Mouse (Mus musculus) cerebral cortex, adult 2 months (tissue): ENCODE data around the gene Myl3.

Experiments used
- WGBS: fragments of 180-500 bp; shearing (Covaris S2); methylation state at CpG from one replicate; pipeline ENCODE4 v1.1.7; 2018; 5-methylcytosine and 5-hydroxymethylcytosine counted together

Myl3 gene

DNA sequence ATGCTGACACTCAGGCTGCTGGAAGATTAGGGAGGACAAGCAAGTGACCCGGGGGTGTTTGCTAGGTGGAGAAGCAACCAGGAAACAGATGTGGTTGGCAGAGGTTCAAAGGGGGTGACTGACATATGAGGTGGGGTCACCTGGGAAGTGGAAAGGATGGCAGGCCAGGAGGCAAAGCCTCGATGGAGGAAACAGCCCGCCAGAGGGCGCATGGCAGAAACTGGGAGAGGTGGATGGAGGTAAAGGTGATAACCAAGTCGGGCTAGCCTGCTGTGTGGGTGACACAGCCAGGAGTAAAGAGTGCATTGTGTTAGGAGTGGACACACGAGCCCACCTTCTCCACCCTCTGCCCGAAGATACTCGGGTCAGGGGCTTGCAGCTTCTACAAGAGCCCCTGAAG is 11.8 kb upstream of the Myl3 start:
- 24% methylated on average over 8 of the region's 8 CpGs for WGBS

DNA sequence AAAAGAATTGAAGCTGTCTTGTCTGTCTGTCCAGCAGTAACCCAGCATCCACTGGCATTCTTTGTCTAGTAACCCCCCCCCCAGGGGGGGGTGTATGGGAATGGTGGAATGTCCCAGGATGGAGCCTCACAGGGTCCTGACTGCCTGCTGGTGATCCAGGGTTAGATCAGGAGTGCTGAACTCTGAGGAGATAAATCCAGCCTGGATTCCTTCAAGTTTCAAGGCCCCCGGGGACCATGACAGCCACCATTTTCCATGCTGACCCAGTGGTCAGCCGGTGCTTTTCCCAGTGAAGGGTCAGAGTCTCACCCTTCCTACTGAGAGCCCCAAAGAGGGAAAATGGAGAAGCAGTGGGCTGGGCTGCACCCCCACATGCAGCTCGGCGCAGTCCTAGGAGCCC is 9.8 kb upstream of the Myl3 start:
- 65% methylated on average over 4 of the region's 4 CpGs for WGBS

DNA sequence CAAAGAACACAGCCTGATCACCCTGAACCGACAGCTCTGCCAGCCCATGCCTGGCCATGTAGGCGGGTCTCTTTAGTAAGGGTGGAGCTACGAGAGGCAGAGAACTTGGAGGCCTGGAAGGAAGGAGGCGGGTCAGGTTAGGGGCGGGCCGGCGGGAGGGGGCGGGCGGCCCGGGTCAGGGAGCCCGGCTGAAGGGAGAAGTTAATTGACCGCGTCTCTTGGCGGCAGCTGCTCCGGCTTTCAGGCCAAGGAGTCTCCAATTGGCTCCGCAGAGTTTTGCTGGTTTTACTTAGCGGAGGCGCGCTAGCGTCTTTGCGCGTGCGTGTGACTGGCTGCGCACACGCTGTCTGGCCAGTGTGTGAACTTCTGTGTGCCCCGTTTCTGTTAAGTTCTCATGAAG is 9.0 kb upstream of the Myl3 start:
- under 1% methylated on average over 26 of the region's 26 CpGs for WGBS

DNA sequence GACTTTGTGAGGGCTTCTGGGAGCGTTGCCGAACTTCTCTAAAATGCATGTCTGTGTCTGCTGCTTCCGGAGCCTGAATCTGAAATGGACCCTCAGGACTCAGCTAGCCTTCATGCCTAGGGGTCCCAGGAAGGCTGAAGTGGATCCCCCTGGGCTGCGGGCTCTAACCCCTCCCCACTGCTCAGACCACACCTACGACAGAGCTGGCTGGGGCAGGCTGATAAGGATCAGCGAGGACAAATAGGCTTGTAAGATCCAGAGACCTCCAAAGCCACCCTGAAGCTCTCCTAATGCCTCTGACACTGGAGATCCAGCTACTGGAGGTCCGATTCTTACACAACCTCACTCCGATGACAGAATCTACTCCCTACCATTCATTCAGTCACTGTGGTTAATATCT is 8.6 kb upstream of the Myl3 start:
- WGBS, result 19% methylated on average over 8 of the region's 8 CpGs

DNA sequence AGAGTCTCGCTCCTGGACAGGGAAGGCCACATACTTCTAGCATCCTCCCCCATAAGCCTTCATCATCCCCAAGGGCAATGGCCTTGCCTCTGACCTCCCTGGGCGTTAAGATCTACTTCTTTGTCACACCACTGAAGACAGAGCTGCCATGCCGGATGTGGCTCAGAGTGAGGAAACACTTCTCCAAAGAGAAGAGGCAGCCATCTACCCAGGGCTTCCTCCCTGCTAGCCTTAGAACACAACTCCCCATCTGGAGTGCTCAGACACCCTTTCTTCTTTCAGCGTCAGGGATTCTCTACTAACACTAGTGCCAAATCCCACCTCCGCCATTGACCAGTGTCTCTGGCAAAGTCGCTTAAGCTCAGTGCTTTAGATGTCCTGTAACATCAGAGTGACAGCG is 7.5 kb upstream of the Myl3 start:
- WGBS, result 82% methylated on average over 7 of the region's 7 CpGs

DNA sequence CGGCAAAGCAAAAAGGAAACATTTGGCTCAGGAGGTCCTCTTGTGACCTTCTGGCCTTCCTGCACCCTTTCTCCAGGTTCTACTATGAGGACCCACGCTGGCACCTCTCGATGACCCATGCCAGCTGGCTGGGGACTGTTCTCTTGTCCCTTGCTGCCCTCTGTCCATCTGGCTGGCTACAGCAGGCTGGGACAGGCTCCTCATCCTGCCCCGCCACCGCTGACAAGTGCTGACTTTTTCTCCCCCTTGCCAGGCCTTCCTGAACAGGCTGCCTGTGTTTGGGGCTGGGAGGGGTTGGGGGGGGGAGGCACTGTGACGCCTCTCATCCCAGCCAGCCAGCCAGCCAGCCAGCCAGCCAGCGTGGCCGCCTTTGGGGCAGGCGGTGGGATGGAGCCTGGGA is 5.3 kb upstream of the Myl3 start:
- 62% methylated on average over 9 of the region's 9 CpGs for WGBS

DNA sequence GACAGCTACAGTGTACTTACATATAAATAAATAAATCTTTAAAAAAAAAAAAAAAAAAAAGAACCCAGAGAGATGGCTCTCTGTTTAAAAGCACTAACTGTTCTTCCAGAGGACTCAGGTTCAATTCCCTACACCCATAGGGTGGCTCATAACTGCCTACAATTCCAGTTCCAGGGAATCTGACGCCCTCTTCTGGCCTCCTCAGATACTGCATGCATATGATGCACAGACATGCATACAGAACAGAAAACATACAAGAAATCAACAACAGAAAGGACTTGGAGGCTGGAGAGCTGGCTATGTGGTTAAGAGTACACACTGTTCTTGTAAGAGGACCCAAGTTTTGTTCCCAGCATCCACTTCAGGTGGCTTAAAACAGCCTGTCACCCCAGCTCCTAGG is 3.6 kb upstream of the Myl3 start:
- WGBS, result 19% methylated on average over 1 of the region's 1 CpGs

DNA sequence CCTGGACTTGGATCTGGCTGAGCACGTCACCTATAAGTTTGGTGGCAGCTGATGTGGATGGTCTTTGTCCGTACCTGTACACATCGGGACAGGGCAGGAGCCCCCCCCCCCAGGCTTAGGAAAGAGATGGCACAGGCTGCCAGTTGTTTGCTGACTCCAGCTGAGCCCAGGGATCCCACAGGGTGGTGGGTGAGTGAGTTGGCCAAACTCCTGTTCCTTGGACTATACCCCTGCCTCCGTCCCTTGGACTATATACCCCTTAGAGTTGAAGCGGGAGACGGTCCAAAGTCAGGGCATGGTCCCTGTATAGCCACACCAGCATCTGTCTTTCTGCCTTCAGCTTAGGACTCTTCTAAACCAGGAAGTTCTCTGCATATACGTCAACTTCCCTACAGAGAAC is 1.7 kb upstream of the Myl3 start:
- WGBS, result 91% methylated on average over 7 of the region's 7 CpGs

DNA sequence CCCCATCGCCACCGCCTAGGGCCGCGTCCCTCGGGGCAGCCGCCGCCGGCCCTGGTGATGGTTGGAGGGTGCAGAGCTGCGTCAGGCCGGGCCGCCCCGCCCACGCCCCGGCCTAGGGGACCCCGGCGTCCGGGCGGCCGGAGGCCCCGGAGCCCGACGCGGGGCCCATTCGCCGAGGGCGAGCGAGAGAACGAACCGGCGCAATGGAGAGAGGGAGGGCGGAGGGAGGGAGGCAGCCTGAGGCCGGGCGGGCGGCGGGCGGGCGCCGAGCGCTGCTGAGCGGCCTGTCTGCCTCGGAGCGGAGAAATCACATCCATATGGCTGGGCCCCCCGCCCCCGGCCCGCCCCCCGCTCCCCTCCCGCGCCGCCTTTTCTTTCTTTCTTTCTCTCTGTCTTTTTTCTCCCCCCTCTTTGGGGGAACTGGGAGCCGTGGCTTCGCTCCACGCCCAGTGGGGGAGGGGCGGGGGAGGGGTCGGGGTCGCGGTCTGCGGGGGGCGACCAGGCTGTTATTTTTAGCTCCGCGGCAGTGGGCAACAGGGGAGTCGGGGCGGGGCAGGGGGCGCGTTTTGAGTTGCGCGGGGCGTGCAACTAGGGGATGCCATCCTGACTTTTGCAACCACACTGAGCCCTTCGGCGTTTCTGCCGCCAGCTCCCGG is 762 bp downstream of the Myl3 start:
- 1% methylated on average over 52 of the region's 71 CpGs for WGBS

DNA sequence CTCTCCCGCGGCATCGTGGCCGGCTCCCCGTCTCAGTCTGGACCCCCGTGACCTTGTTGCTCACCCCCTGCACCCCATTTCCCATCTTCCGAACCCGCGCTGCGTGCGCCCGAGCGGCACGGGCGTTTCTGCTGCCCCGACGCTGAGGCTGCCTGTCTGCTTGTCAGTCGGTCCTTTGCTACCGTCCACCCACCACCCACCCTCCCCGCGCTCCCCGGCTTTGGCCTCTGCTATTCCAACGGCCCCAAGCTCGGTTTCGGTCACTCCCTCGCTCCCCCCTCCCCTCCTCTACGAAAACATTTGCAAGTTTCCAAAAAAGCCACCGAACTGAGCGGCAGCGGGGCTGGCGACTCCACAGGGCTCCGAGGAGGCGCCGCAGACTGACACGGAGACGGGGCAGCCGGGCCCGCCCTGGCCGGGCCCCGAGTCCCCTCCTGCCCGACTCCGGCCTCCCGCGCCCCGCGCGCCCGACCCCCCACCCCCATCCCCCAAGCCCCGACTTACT is 1.3 kb downstream of the Myl3 start:
- 1% methylated on average over 47 of the region's 49 CpGs for WGBS

DNA sequence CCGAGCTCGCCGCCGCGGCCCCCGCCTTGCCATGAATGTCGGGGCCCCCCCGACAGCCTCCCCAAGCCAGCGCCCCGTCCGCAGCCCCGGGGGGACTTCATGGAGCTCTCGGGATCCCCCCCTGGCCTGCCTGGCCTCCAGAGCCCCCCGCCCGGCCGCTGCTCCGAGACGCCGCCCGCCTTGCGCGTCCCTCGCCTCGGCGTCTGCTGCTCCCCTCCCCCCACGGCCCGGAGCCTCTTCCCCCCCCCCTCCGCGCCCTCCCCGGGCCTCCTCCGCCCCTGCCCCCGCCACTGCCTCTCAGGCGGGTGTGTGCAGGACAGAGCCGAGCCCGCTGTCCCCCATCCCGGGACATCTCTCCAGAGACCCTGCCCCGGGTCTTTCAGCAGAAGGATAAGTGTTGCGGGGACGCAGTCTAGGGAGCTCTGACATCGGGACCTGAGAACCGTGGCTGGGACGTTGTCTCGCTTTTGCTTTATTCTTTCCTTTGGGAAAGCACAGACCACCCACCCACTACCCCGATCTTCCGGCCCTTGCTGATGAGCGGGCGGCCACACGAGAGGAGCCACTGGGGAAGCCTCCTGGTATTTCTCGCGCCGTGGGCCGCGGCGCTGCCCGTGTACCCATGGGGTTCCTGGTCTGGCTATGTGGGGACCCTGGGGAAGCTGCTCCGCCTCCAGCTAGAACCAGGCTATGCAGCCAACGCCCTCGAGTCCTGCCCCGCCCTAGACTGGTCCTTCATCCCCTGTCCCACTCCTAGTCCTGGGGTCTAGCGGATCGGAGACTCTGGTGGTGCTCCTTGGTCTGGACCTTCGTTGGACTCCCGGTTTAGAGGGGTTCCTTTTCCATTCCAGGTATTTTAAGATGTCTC is 2.0 kb downstream of the Myl3 start:
- 16% methylated on average over 58 of the region's 63 CpGs for WGBS

DNA sequence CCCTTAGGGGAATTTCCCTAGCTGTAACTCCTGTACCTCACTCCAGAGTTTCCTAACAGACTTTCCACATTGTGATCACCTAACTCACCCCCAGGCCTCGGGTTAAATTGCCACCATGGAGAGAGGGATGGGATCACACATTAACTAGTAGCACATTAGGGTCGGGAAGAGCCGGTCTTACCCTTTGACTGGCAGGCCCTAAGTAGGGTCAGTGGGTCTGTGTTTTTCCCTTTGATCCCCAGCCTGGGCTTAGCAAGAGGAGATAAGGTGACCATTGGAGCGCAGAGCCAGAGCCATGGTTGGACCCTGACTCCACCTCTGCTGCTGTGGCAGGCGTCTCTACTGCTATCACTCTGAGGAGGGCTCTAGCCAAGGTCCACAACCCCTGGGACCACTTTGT is 4.1 kb downstream of the Myl3 start:
- WGBS, result 78% methylated on average over 5 of the region's 5 CpGs

DNA sequence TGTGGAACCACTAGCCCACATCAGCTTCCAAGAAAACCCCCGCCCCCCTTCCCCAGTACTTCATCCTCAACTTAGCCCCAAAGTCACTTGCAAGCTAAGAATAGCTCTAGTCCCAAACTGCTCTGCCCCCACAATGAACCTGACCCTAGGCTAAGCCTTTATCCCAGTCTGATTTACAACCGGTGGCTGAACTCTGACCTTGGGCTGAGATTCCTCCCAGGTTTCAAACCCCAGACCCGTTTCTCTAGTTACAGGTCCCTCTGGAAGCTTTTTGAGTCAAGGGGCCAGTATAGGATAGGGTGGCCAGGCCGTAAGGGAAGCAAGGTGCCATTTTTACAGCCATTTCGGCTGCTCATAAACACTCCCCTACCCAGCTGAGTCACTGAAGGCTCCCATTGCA is 4.6 kb downstream of the Myl3 start:
- WGBS, result 83% methylated on average over 5 of the region's 5 CpGs

DNA sequence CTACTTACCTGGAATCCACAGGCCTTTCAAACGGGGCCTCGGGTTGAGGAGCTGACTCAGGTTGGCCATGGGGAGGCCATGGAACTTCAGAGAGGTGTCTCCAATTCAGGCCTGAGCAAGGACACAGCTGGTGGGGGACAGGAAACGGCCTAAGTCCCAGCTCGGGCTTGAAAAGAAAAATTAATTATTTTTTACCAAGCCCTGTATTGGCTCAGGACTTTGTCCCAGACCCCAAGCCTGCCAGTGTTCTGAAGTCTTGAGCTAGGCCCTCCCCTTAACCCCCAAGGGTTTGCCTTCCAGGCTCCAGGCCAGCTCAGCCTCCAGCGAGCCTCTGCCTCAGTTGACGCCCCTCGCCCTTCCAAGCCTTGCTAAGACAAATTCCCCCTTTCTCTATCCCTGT is 5.3 kb downstream of the Myl3 start, which contains the start of gene Pth1r:
Gene Pth1r, minus strand, starts transcription at position 185 of the 400 bp plus-strand sequence.
- WGBS, result 85% methylated on average over 7 of the region's 7 CpGs

DNA sequence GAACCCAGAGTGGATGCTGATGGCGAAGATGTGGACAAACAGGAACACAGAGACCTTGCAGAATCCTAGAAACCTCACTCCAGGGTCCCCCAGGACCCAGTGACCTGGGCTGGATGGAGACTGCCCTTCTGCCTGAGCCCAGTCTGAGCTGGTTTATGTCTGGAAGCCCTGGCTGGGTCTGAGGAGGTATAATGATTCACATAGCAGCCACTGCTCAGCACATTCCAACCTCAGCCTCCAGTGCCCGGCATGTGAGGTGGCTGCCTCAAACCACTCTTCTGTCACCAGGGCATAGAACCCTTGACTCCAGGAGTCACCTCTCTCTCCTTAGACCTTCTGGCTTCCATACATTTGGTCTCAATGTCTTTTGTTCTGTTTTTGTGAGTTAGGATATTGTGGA is 6.8 kb downstream of the Myl3 start:
- WGBS, result 88% methylated on average over 2 of the region's 2 CpGs

DNA sequence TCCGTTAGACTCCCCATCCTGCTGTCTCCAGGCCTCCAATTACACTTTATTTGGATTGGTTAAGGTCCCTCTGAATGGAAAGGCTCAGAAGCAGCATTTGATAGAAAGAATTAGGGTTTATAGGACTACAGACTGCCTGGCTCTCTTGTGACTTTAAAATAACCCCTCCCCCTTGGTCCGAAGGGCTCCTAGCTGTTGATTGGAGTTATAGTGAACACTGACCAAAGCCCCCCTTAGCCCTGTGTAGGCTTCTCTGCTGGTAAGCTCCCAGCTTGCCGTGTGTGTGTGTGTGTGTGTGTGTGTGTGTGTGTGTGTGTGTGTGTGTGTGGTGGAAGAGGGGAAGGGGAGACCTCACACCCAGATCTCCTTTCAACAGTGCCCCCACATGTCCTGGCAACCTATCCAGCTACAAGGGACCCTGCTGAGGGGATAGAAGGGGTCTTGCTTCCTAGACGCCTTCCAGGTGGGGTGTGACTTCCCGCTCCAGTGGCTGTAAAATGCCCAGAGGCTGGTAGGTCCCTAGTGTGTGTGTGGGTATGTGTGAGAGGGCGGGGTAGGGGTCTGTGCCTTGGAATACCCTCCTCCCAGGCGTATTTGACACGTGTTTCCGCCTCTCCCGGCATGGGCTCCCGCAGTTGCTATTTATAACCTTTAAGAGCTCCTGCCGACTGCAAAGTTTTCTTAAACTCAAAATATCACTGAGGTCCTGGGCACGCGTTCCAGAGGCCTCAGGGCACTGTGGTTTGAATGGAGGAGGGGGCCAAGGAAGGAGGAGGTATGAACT is 8.9 kb downstream of the Myl3 start:
- WGBS, result 43% methylated on average over 14 of the region's 14 CpGs

DNA sequence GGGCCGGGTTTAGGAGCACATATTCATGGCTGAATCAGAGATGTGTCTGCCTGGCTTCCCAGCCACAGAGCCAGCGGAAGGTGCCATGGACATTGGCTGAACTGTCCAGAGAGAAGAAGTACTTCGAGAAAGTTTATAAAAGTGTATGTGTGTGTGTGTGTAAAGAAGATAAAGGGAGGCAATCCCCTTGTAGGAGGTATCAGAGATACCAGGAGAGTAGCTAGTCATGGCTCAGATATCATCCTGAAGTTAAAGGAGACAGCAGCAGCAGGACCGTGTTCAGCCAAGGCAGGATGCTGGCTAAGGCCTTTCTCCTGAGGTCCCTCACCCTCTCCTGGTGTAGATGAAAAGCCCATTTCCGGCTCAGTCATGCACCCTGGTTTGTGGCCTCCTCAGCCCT is 9.8 kb downstream of the Myl3 start:
- 87% methylated on average over 5 of the region's 5 CpGs for WGBS

DNA sequence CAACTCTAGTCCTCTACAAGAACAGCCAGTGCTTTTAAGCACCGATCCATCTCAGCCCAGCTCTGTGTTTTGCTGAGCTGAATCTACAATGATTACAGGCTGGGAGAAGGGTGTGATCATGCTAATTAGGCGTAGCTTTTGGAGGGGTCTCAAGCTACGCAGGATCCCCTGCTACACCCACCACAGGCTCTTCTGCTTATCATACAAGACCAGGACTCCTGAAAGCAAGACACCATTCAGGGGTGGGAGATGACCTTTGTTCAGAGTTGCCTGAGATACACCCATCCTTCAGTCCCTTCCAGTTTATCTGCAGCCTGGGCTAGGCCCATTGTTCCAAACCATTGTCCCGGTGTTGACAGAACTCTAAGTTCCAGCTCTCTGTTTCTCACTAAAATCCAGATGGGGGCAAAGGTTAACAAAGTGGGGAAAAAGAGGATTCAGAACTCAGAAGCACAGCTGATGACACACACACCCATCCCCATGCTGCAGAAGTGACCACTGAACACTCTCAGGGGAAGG is 11.3 kb downstream of the Myl3 start:
- 90% methylated on average over 4 of the region's 4 CpGs for WGBS

DNA sequence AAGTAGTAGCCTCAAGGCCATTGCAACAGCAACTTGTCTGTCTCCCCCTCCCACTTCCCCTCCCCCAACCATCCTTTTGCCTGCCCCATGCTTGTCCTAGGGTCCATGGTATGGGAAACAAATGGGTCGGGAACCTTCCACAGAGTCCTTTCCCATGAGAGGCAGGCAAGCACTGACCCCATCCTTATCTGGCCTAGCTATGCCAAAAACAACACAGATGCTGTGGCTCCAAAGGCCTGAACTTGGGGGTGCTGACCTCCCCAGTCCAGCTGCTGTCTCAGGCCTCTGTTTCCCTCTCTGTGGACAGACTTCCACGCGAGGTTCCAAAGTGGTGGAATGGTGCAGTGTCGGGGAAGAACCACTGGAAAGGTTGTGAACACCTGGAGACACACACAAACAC is 12.1 kb downstream of the Myl3 start:
- WGBS, result 92% methylated on average over 4 of the region's 4 CpGs

DNA sequence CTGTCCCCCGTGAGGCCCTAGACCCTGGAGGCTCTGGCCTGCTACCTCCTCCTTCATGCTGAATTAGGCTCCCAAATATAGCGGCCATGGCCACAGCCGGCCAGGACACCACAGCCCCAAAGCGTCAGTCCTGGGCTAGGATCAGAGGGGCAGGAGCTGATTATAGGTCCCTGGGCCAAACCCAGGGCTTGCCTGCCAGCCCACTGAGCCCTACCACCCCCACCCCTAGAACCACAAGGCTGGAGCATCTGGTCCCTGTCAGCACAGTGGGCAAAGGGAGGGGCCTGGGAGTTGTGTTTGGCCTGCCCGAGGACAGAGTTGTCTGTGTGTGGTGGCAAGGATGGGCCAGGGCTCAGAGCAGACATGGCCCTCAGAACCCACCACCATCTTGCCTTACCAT is 16.2 kb downstream of the Myl3 start:
- WGBS, result 90% methylated on average over 5 of the region's 5 CpGs

DNA sequence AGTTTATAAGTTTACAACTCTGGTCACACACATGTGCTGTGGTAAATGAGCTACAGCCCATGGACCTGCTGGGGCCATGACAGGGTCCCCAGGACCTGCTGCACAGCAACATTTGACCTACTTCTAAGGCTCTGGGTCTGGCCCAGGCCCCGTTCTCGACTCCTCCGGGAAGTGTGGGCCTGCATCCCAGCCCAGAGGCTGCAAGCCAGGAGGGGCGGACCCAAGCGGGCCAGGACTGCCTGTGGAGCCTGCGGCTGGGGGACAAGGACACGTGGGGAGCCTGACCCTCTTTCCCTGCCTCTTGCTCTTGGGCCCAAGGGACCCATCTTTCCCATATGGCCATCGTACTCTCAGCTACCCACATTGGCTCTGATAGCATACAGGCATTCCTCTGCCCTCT is 16.9 kb downstream of the Myl3 start:
- WGBS, result 57% methylated on average over 8 of the region's 8 CpGs

DNA sequence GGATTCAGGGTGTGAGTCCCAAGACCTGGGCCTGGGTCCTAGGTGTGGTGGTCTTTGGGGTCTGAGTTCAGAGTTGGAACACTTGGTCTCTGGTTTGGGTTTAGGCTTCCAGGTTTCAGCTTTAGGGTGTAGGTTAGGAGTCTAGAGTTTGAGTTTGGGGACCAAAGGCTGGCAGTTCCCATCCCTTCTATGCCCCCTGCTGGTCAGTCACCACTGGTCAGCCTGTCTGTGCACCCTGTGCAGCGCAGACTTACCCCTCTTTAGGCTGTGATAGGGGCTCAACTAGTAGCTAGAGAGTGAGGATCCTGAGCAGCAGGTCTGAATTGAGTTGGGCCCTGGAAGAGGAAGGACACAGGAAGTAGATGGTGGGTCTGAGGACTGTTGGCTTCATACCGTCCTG is 17.6 kb downstream of the Myl3 start:
- 63% methylated on average over 2 of the region's 2 CpGs for WGBS
